Mouse (Mus musculus) kidney, embryonic 14.5 days (tissue): ENCODE data around the gene Ksr2. TPM values are rescaled to one million over a fixed set of nuclear protein-coding genes. Genes with fewer than 3 reads are reported as not detected.
"Not testable (repeated sequence)": the region's sequence is repeated elsewhere in the genome, so short reads cannot be mapped to it uniquely, and the experiment has no call there.

Experiments used
- ATAC-seq: fragments of 200-750 bp; cut with Nextera tagmentation; 2 replicates; pipeline ENCODE4 v1.8.0; 2017; ENCODE audit warnings: moderate number of reproducible peaks, mild to moderate bottlenecking, moderate TSS enrichment, moderate library complexity; ENCODE audit not compliant: low FRiP score, low TSS enrichment
- H3K27ac ChIP-seq: fragments of 300-500 bp; sonication (generic); 2 replicates; pipeline ENCODE4 v1.5.1; 2014; ENCODE audit warnings: low read depth, mild to moderate bottlenecking, low read length, moderate library complexity, mixed read lengths
- H3K27me3 ChIP-seq: fragments of 300-500 bp; sonication (generic); 2 replicates; pipeline ENCODE4 v1.6.1; 2014; ENCODE audit warnings: mild to moderate bottlenecking, low read length; ENCODE audit not compliant: control insufficient read depth, insufficient read depth
- H3K36me3 ChIP-seq: fragments of 300-500 bp; sonication (generic); 2 replicates; pipeline ENCODE4 v1.6.1; 2014; ENCODE audit warnings: low read length, mixed read lengths; ENCODE audit not compliant: control insufficient read depth, insufficient read depth
- H3K4me1 ChIP-seq: fragments of 300-500 bp; sonication (generic); 2 replicates; pipeline ENCODE4 v1.6.1; 2014; ENCODE audit warnings: low read length, mixed read lengths; ENCODE audit not compliant: control insufficient read depth, insufficient read depth
- H3K4me2 ChIP-seq: fragments of 300-500 bp; sonication (generic); replicated peaks from 2 replicates; pipeline ENCODE4 v1.6.1; 2014; ENCODE audit warnings: low read depth, mild to moderate bottlenecking, low read length
- H3K4me3 ChIP-seq: fragments of 300-500 bp; sonication (generic); 2 replicates; pipeline ENCODE4 v1.5.1; 2014; ENCODE audit warnings: mild to moderate bottlenecking, low read length
- H3K9ac ChIP-seq: fragments of 300-500 bp; sonication (generic); 2 replicates; pipeline ENCODE4 v1.6.1; 2014; ENCODE audit warnings: low read depth, mild to moderate bottlenecking, low read length, moderate library complexity
- H3K9me3 ChIP-seq: fragments of 300-500 bp; sonication (generic); 2 replicates; pipeline ENCODE4 v1.6.1; 2016; ENCODE audit warnings: low read length; ENCODE audit not compliant: control insufficient read depth
- WGBS: fragments of 180-500 bp; shearing (Covaris S2); extraction: QIAGEN DNeasy Blood & Tissue Kit; methylation state at CpG from one replicate; pipeline ENCODE4 v1.1.7; 2014; 5-methylcytosine and 5-hydroxymethylcytosine counted together
- polyA plus RNA-seq: library from polyadenylated mRNA; unstranded; fragments of >200 nt; fragmentation: Nextera tagmentation; extraction: Ambion mirVana; gene quantifications from 2 replicates; pipeline ENCODE4 v1.2.1, GENCODE M21; 2014

Ksr2 gene
- polyA plus RNA-seq, 1 experiment from 2014 or later = 0.58 TPM

- WGBS = 94% methylated on average over 14 of the region's 14 CpGs
- ATAC-seq, H3K4me1 ChIP-seq, H3K4me2 ChIP-seq, H3K9ac ChIP-seq, H3K27ac ChIP-seq, H3K4me3 ChIP-seq, H3K27me3 ChIP-seq, H3K9me3 ChIP-seq: not testable (repeated sequence)
- peaks cover 77% of the 10 kb centered on the region for H3K36me3 ChIP-seq
Observed at GRCm38 (mm10) chr5:117377731-117378130, 36.1 kb upstream of the Ksr2 start.

GRCm38 (mm10) chr5:117380199-117380598 lies 33.6 kb upstream of the Ksr2 start:
- Histone ChIP-seq H3K4me1 (no peaks in the 10 kb centered on the region), H3K9ac (no peak overlapping the region), H3K4me3 (no peak overlapping the region), H3K36me3 (peaks cover 85% of the 10 kb centered on the region), H3K27me3 (no peaks in the 10 kb centered on the region), H3K27ac (no peak overlapping the region), H3K4me2 (no peak overlapping the region), H3K9me3 (no peaks in the 10 kb centered on the region)
- ATAC-seq = no peak
- WGBS = 77% methylated on average over 4 of the region's 4 CpGs

- H3K9me3 ChIP-seq = no peaks in the 10 kb centered on the region
- H3K9ac ChIP-seq = no peak overlapping the region
- H3K4me1 ChIP-seq = no peaks in the 10 kb centered on the region
- no peaks in the 10 kb centered on the region for H3K27me3 ChIP-seq
- H3K4me2 ChIP-seq = no peak overlapping the region
- no peak for ATAC-seq
- H3K36me3 ChIP-seq = peaks cover 84% of the 10 kb centered on the region
- H3K27ac ChIP-seq = no peak overlapping the region
- no peak overlapping the region for H3K4me3 ChIP-seq
- 75% methylated on average over 7 of the region's 7 CpGs for WGBS
Observed at GRCm38 (mm10) chr5:117381785-117382184, 32.0 kb upstream of the Ksr2 start.

DNA sequence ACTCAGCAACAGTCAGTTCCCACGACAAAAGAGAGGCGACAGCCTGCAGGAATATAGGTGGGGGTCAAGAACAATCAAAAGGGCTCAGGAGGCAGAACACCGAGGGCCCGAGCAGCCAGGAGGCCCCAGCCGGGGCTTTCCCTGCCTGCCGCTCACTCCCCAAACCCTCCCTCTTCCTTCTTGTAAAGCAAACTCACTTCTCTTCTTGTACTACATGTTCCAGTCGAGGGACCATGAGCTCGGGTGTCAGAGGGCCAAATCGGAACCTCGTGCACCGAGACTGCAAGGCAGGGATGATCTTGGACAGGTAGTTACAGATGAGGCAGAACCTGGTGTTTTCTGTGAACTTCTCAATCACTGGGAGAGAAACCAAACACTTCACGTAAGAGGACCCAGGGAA lies 30.6 kb upstream of the Ksr2 start:
- WGBS = 69% methylated on average over 12 of the region's 12 CpGs
- Histone ChIP-seq H3K4me2 (no peak overlapping the region), H3K27me3 (no peaks in the 10 kb centered on the region), H3K27ac (no peak overlapping the region), H3K4me3 (no peak overlapping the region), H3K9me3 (no peaks in the 10 kb centered on the region), H3K36me3 (peaks cover 79% of the 10 kb centered on the region), H3K9ac (no peak overlapping the region), H3K4me1 (no peaks in the 10 kb centered on the region; the same call in 1 of the 2 replicates)
- ATAC-seq = no peak

DNA sequence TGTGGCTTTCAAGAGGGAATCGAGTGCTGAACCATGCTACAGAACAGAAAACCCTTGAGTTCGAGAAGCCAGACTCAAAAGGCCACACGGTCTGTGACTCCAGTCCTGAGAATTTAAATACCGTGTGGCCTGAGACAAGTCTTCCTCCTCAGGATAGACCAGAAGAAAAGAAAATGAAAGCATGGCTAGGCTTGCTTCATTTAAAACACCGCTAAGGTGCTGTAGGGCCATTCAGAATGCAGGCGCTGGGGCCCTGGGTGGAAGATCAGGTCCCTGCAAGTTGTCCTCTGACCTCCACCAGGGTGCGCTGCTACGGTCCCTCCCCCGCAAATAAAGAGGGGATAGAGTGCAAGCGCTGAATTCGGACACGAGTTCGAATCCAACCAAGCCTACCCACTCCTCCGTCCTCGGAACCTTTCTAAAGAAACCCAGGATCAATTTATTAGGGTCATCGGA lies 25.5 kb upstream of the Ksr2 start:
- peaks cover 6% of the 10 kb centered on the region; the same call in 1 of the 2 replicates for H3K9me3 ChIP-seq
- H3K4me3 ChIP-seq = peak overlapping the region; percentile 89
- H3K36me3 ChIP-seq = peaks cover 34% of the 10 kb centered on the region
- H3K9ac ChIP-seq = peak overlapping the region; percentile 98
- H3K4me2 ChIP-seq = peak overlapping the region; percentile 70
- H3K27me3 ChIP-seq = no peaks in the 10 kb centered on the region
- H3K4me1 ChIP-seq = no peaks in the 10 kb centered on the region; the same call in 1 of the 2 replicates
- H3K27ac ChIP-seq = peak overlapping the region; percentile 47; the same call in 1 of the 2 replicates
- WGBS = 10% methylated on average over 16 of the region's 16 CpGs
- ATAC-seq = peak; percentile 36; the same call in 1 of the 2 replicates

DNA sequence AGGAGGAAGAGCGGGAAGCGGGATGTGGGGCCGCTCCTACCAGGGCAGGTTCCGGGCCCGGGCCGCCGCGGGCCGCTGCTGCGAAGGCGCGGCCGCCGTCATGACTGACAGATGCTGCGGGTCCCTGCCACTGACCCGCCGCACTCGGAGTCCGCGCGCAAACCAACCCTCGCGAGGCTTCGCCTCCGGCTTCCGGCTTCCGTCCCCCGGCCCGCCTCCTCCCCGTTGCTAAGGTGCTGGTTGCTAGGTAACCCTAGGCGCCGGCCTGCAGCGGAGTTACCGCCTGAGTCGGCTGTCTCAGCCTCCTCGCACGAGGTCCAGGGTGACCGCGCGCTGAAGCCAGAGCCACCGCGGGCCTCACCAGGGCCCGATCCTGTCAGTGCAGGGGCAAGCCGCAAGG lies 24.9 kb upstream of the Ksr2 start, which contains the start of gene Rfc5:
Gene Rfc5, minus strand, starts transcription at position 171 of the 400 bp plus-strand sequence.
- H3K9me3 ChIP-seq = peaks cover 6% of the 10 kb centered on the region; the same call in 1 of the 2 replicates
- H3K4me2 ChIP-seq = peak within 1 kb of the TSS; percentile 70
- H3K9ac ChIP-seq = peak within 1 kb of the TSS; percentile 98
- ATAC-seq = peak; percentile 97
- peak within 1 kb of the TSS; percentile 89 for H3K4me3 ChIP-seq
- no peaks in the 10 kb centered on the region for H3K27me3 ChIP-seq
- under 1% methylated on average over 44 of the region's 44 CpGs for WGBS
- H3K27ac ChIP-seq = peak within 1 kb of the TSS; percentile 47; the same call in 1 of the 2 replicates
- no peaks in the 10 kb centered on the region; the same call in 1 of the 2 replicates for H3K4me1 ChIP-seq
- H3K36me3 ChIP-seq = peaks cover 28% of the 10 kb centered on the region

GRCm38 (mm10) chr5:117390895-117391294 lies 22.9 kb upstream of the Ksr2 start:
- Histone ChIP-seq H3K9me3 (peaks cover 6% of the 10 kb centered on the region; the same call in 1 of the 2 replicates), H3K4me2 (no peak overlapping the region), H3K27me3 (no peaks in the 10 kb centered on the region), H3K27ac (no peak overlapping the region), H3K36me3 (peaks cover 8% of the 10 kb centered on the region; the same call in 1 of the 2 replicates), H3K4me3 (no peak overlapping the region), H3K4me1 (no peaks in the 10 kb centered on the region; the same call in 1 of the 2 replicates), H3K9ac (no peak overlapping the region)
- 81% methylated on average over 1 of the region's 1 CpGs for WGBS
- ATAC-seq = no peak

- Histone ChIP-seq H3K9me3 (peaks cover 6% of the 10 kb centered on the region; the same call in 1 of the 2 replicates), H3K4me3 (no peak overlapping the region), H3K27ac (no peak overlapping the region), H3K36me3 (no peaks in the 10 kb centered on the region), H3K27me3 (no peaks in the 10 kb centered on the region), H3K4me2 (no peak overlapping the region), H3K4me1 (no peaks in the 10 kb centered on the region), H3K9ac (no peak overlapping the region)
- 86% methylated on average over 5 of the region's 5 CpGs for WGBS
- ATAC-seq = no peak
Observed at GRCm38 (mm10) chr5:117395834-117396233, 18.0 kb upstream of the Ksr2 start.

DNA sequence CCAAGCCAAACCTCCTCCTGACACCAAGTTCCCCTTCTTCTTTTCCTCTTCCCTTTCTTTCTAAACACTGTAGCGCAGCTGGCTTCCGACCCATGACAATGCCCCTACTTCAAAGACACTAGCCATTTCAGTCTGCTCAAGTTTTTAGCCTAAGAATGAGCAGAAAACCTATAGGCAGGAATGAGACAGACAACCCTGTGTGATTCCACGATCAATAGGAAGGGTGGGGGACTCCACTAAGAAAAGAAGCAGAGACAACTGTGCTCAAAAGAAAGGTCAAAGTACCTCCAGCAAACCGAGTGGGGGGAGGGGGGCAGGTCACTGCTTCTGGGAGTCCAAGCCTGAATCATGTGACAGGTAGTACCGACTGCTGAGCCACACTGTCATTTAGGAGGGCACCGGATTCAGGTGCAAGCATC lies 17.2 kb upstream of the Ksr2 start:
- Histone ChIP-seq H3K27me3 (no peaks in the 10 kb centered on the region), H3K9ac (no peak overlapping the region), H3K36me3 (no peaks in the 10 kb centered on the region), H3K27ac (no peak overlapping the region), H3K9me3 (peaks cover 3% of the 10 kb centered on the region; the same call in 1 of the 2 replicates), H3K4me3 (no peak overlapping the region), H3K4me1 (no peaks in the 10 kb centered on the region), H3K4me2 (no peak overlapping the region)
- 72% methylated on average over 6 of the region's 6 CpGs for WGBS
- no peak for ATAC-seq
